15 mouse cellular contexts compared by ENCODE assay signal in genomic region chr16:73107608-73108007, GRCm38 (mm10).
DNase-seq lines count a peak whose midpoint lies in the region; ATAC-seq lines count a peak whose summit lies in the region.
"Had no signal": no experiment of that assay in that cellular context is flagged by ENCODE, and none has a peak within 500 bp of the region (broad histone marks: within the 10 kb centered on the region; RNA-seq: fewer than 3 reads in every experiment).

No protein-coding gene starts in this region.

- no peak overlapping the region for H3K9ac ChIP-seq in neural tube, embryonic 15.5 days (replicated peaks)
- no peak overlapping the region for H3K9ac ChIP-seq in limb, embryonic 12.5 days (replicated peaks)
- H3K9ac ChIP-seq: heart, embryonic 15.5 days; limb, embryonic 13.5 days; liver, embryonic 15.5 days had no signal

- H3K27ac ChIP-seq in neural tube, embryonic 15.5 days (replicated peaks), result no peak overlapping the region
- H3K27ac ChIP-seq in limb, embryonic 12.5 days, result peak overlapping the region; percentile 0; the same call in 1 of the 2 replicates
- H3K27ac ChIP-seq: heart, embryonic 15.5 days; limb, embryonic 13.5 days; liver, embryonic 15.5 days had no signal

- H3K4me3 ChIP-seq in neural tube, embryonic 15.5 days (replicated peaks), result no peak overlapping the region
- no peak overlapping the region for H3K4me3 ChIP-seq in limb, embryonic 12.5 days (replicated peaks)
- H3K4me3 ChIP-seq: heart, embryonic 15.5 days; limb, embryonic 13.5 days; liver, embryonic 15.5 days had no signal

- H3K36me3 ChIP-seq in neural tube, embryonic 15.5 days, result no peaks in the 10 kb centered on the region
- no peaks in the 10 kb centered on the region for H3K36me3 ChIP-seq in limb, embryonic 12.5 days
- H3K36me3 ChIP-seq: heart, embryonic 15.5 days; limb, embryonic 13.5 days; liver, embryonic 15.5 days had no signal

- peaks cover 15% of the 10 kb centered on the region; the same call in 1 of the 2 replicates for H3K4me1 ChIP-seq in neural tube, embryonic 15.5 days
- peaks cover 14% of the 10 kb centered on the region for H3K4me1 ChIP-seq in limb, embryonic 12.5 days (replicated peaks)
- H3K4me1 ChIP-seq: heart, embryonic 15.5 days; liver, embryonic 15.5 days had no signal

- H3K27me3 ChIP-seq in neural tube, embryonic 15.5 days (replicated peaks), result no peaks in the 10 kb centered on the region
- no peaks in the 10 kb centered on the region for H3K27me3 ChIP-seq in limb, embryonic 12.5 days
- H3K27me3 ChIP-seq: heart, embryonic 15.5 days; limb, embryonic 13.5 days; liver, embryonic 15.5 days had no signal

- H3K4me2 ChIP-seq in neural tube, embryonic 15.5 days, result peak overlapping the region; percentile 15; the same call in 1 of the 2 replicates
- H3K4me2 ChIP-seq in limb, embryonic 12.5 days, result no peak overlapping the region
- H3K4me2 ChIP-seq: heart, embryonic 15.5 days; limb, embryonic 13.5 days; liver, embryonic 15.5 days had no signal

- H3K9me3 ChIP-seq in neural tube, embryonic 15.5 days (replicated peaks), result no peaks in the 10 kb centered on the region
- no peaks in the 10 kb centered on the region for H3K9me3 ChIP-seq in limb, embryonic 12.5 days
- H3K9me3 ChIP-seq: heart, embryonic 15.5 days; limb, embryonic 13.5 days; liver, embryonic 15.5 days had no signal

- WGBS in neural tube, embryonic 15.5 days, result 73% methylated on average over 9 of the region's 9 CpGs
- WGBS in limb, embryonic 12.5 days, result 75% methylated on average over 9 of the region's 9 CpGs

- intact Hi-C loops in gastrocnemius, postnatal 36 days (cut with DNase I), result no loop called here

- ATAC-seq in neural tube, embryonic 15.5 days (ENCODE audit: low FRiP score), result no peak
- ATAC-seq in limb, embryonic 12.5 days (ENCODE audit: insufficient number of reproducible peaks, insufficient read depth, low FRiP score, low TSS enrichment, low read depth), result no peak
- ATAC-seq in granulocyte monocyte progenitor cell, adult 5-6 weeks (replicated peaks; ENCODE audit: poor library complexity, severe bottlenecking), result no peak

- DNase-seq in heart, adult 11 months, result peak; percentile 14
- DNase-seq in heart, adult 8-10 months (ENCODE audit: low spot score), result no peak
- DNase-seq in neural tube, embryonic 10.5 days (ENCODE audit: extremely low spot score, low spot score), result no peak
- DNase-seq in cerebellum, postnatal 10 days, result peak; percentile 87 to 88
- DNase-seq in gastrocnemius, postnatal 36 days, result no peak
- DNase-seq: kidney, adult 9 months; kidney, postnatal 4 days; lung, postnatal 14 days; right cerebral cortex, postnatal 4 days had no signal

Comparison
In these comparisons a context has a peak if more than half of its experiments do, and no peak if none do; other contexts are left out.
1. DNase-seq: peak in heart, adult 11 months (single experiment) and cerebellum, postnatal 10 days (2 of 2); none in heart, adult 8-10 months (single experiment), neural tube, embryonic 10.5 days (single experiment) and gastrocnemius, postnatal 36 days (0 of 2).